21 mouse cellular contexts compared by ENCODE assay signal in the genomic region with DNA sequence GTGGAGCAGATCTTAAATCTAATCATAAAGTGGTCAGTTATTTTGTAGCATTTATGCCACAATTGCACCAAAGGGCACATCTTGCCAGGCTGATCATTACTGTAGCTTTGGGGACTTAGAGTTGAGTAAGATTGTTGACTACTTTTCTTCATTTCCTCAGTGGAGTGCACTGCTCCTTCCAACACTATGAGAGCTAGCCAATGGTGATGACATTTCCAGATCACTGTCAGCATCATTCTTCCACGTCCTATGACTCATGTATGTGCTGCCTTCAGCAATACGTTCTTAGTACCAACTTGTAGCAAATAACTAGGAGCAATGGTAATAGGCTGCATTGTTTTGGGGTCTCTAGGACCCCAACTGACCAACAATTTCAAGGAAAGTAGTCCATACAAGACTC. TPM values are rescaled to one million over a fixed set of nuclear protein-coding genes. Genes with fewer than 3 reads are reported as not detected.
DNase-seq lines count a peak whose midpoint lies in the region; ATAC-seq and TF ChIP-seq lines count a peak whose summit lies in the region.
"Had no signal": no experiment of that assay in that cellular context is flagged by ENCODE, and none has a peak within 500 bp of the region (broad histone marks: within the 10 kb centered on the region; RNA-seq: fewer than 3 reads in every experiment).

No protein-coding gene starts in this region.

- H3K27me3 ChIP-seq in heart, embryonic 10.5 days (ENCODE audit: insufficient read depth, poor library complexity, severe bottlenecking), result no peaks in the 10 kb centered on the region
- no peaks in the 10 kb centered on the region for H3K27me3 ChIP-seq in Patski
- H3K27me3 ChIP-seq: forebrain, embryonic 13.5 days; forebrain, embryonic 15.5 days had no signal

- H3K4me1 ChIP-seq in heart, embryonic 10.5 days, result peaks cover 7% of the 10 kb centered on the region; the same call in 1 of the 2 replicates

- H3K27ac ChIP-seq in heart, embryonic 10.5 days, result no peak overlapping the region
- H3K27ac ChIP-seq: embryonic facial prominence, embryonic 12.5 days; forebrain, embryonic 13.5 days; forebrain, embryonic 15.5 days had no signal

- no peak for TF ChIP-seq CTCF in Patski (IDR thresholded peaks at IDR 0.05)

- ATAC-seq in Patski, result peak; percentile 17
- ATAC-seq: activated CD4-positive, CD25-positive, alpha-beta regulatory T cell, adult 4 months; forebrain, embryonic 13.5 days; forebrain, embryonic 15.5 days; forebrain, postnatal 0 days had no signal

- H3K36me3 ChIP-seq in heart, embryonic 10.5 days, result 0 out of 2 replicates have a peak, but pooled peaks cover 3% of the 10 kb centered on the region

- 75% methylated on average over 2 of the region's 2 CpGs for WGBS in heart, embryonic 10.5 days

- H3K9me3 ChIP-seq in heart, embryonic 10.5 days, result no peaks in the 10 kb centered on the region
- H3K9me3 ChIP-seq: embryonic facial prominence, embryonic 12.5 days had no signal

- CTCF ChIA-PET in Patski (lab: Charles Lee), result interaction anchor here (2.7 kb wide), 1 partner anchor 10 kb away, joined by 7 read pairs; no protein-coding TSS in a partner anchor

- POLR2A ChIA-PET in Patski (lab: Charles Lee), result no interaction called here

- no peak overlapping the region for H3K4me3 ChIP-seq in heart, embryonic 10.5 days
- H3K4me3 ChIP-seq: embryonic facial prominence, embryonic 12.5 days; forebrain, embryonic 13.5 days; forebrain, embryonic 15.5 days had no signal

- peak; percentile 78 for DNase-seq in heart, adult 11 months
- no peak for DNase-seq in heart, embryonic 10.5 days (ENCODE audit: low spot score)
- DNase-seq in 3T3-L1 (ENCODE audit: low read depth, low spot score) (peak; percentile 51), Patski (ENCODE audit: low read depth, low spot score) (no peak)
- peak; percentile 38 for DNase-seq in skeletal muscle tissue, adult 2 months (ENCODE audit: low read depth, low spot score)
- no peak for DNase-seq in thymus, postnatal 4 days
- DNase-seq in gastrocnemius, postnatal 4 days (ENCODE audit: low spot score in 2 of 2), result no peak
- DNase-seq: adrenal gland, adult 2 months; cerebellum, adult 11 months; cerebellum, adult 18-20 months; cerebellum, adult 8-10 months; cerebellum, adult 9-11 months; cerebellum, postnatal 36 days; embryo, embryonic 11 days; forebrain, postnatal 0 days had no signal

- in situ Hi-C loops in Patski (cut with MboI; ENCODE audit: low pct_unique_long_range_greater_than_20kb), result loop anchor here (25.0 kb wide), 1 partner anchor 1256 kb away; a partner anchor contains a TSS

RNA-seq across cellular contexts. Expression of a gene that starts 33.7 kb away (rescaled TPM):
- polyA plus RNA-seq in heart, embryonic 10.5 days (2016; fragmentation: Nextera tagmentation; extraction: Ambion mirVana), result 11.4 and 14.9 TPM in 2 replicates
- 1.4 TPM for polyA plus RNA-seq in Patski (2021)
- total RNA-seq in gastrocnemius, postnatal 4 days (2021), result 10 to 100 TPM; 12.3 to 12.9 TPM
- total RNA-seq: common myeloid progenitor, adult 5-6 weeks; MEL had no signal
- polyA plus RNA-seq: activated CD4-positive, CD25-positive, alpha-beta regulatory T cell, adult 4 months had no signal

Comparison
In these comparisons a context has a peak if more than half of its experiments do, and no peak if none do; other contexts are left out.
1. DNase-seq: peak in heart, adult 11 months (single experiment), 3T3-L1 (single experiment) and skeletal muscle tissue, adult 2 months (single experiment); none in heart, embryonic 10.5 days (single experiment), Patski (single experiment), thymus, postnatal 4 days (single experiment) and gastrocnemius, postnatal 4 days (0 of 2).